Mouse (Mus musculus) limb, embryonic 14.5 days (tissue): ENCODE results near the gene Olfr24. TPM values are rescaled to one million over a fixed set of nuclear protein-coding genes. Genes with fewer than 3 reads are reported as not detected.
"Not testable (repeated sequence)": the region's sequence is repeated elsewhere in the genome, so short reads cannot be mapped to it uniquely, and the experiment has no call there.

Experiments
- ATAC-seq: fragments of 200-750 bp; cut with Nextera tagmentation; 2 replicates; pipeline ENCODE4 v1.8.0; 2017; ENCODE audit warnings: low read depth, moderate number of reproducible peaks, moderate TSS enrichment; ENCODE audit not compliant: low FRiP score
- DNase-seq: peaks from one replicate; pipeline ENCODE4 v3.0.0-alpha.2; 2015; ENCODE audit warnings: low spot score
- H3K27ac ChIP-seq: fragments of 300-500 bp; sonication (generic); replicated peaks from 2 replicates; pipeline ENCODE4 v1.5.1; 2014; ENCODE audit warnings: low read depth, mild to moderate bottlenecking, low read length, moderate library complexity, mixed read lengths
- H3K27me3 ChIP-seq: fragments of 300-500 bp; sonication (generic); 2 replicates; pipeline ENCODE4 v1.6.1; 2014; ENCODE audit warnings: low read length, mixed read lengths; ENCODE audit not compliant: control insufficient read depth, insufficient read depth
- H3K36me3 ChIP-seq: fragments of 300-500 bp; sonication (generic); 2 replicates; pipeline ENCODE4 v1.6.1; 2014; ENCODE audit warnings: mild to moderate bottlenecking, low read length, moderate library complexity, mixed read lengths; ENCODE audit not compliant: control insufficient read depth, insufficient read depth
- H3K4me1 ChIP-seq: fragments of 300-500 bp; sonication (generic); 2 replicates; pipeline ENCODE4 v1.6.1; 2014; ENCODE audit warnings: antibody characterized with exemption, low read length, mixed read lengths; ENCODE audit not compliant: control insufficient read depth, insufficient read depth
- H3K4me2 ChIP-seq: fragments of 300-500 bp; sonication (generic); replicated peaks from 2 replicates; pipeline ENCODE4 v1.6.1; 2014; ENCODE audit warnings: low read depth, mild to moderate bottlenecking, low read length, moderate library complexity; ENCODE audit not compliant: severe bottlenecking
- H3K4me3 ChIP-seq: fragments of 300-500 bp; sonication (generic); replicated peaks from 2 replicates; pipeline ENCODE4 v1.5.1; 2014; ENCODE audit warnings: low read length
- H3K9ac ChIP-seq: fragments of 300-500 bp; sonication (generic); 2 replicates; pipeline ENCODE4 v1.6.1; 2014; ENCODE audit warnings: mild to moderate bottlenecking, low read depth, low read length, moderate library complexity; ENCODE audit not compliant: severe bottlenecking
- H3K9me3 ChIP-seq: fragments of 300-500 bp; sonication (generic); 2 replicates; pipeline ENCODE4 v1.6.1; 2016; ENCODE audit warnings: low read length; ENCODE audit not compliant: control insufficient read depth
- POLR2A ChIP-seq: fragments of 200-500 bp; IDR thresholded peaks from 2 replicates; pipeline ENCODE4 v1.8.0; 2012; ENCODE audit warnings: inconsistent platforms, mild to moderate bottlenecking, moderate library complexity, borderline replicate concordance; ENCODE audit not compliant: insufficient read depth, insufficient read length; ENCODE audit errors: extremely low read depth
- WGBS: fragments of 180-500 bp; shearing (Covaris S2); extraction: QIAGEN DNeasy Blood & Tissue Kit; methylation state at CpG from one replicate; pipeline ENCODE4 v1.1.7; 2014; 5-methylcytosine and 5-hydroxymethylcytosine counted together
- polyA plus RNA-seq, 2 experiments: library from polyadenylated mRNA; depleted of rRNA in 1 of 2; stranded (reverse) in 1 of 2; unstranded in 1 of 2; fragments of >200 nt; fragmentation: Nextera tagmentation in 1 of 2; extraction: Ambion mirVana in 1 of 2; gene quantifications; 2 replicates each; pipeline versions ENCODE4 v1.2.1 to v1.2.3; 2012 to 2014

The Olfr24 gene
- polyA plus RNA-seq (2012; rRNA removed) (not detected in 2 replicates), polyA plus RNA-seq (2014; fragmentation: Nextera tagmentation; extraction: Ambion mirVana) (not detected in 2 replicates)

GRCm38 (mm10) chr9:18763896-18764295 is at the start of gene Olfr24:
Gene Olfr24 (minus strand): TSS chr9:18763996.
- Histone ChIP-seq H3K27ac (no peak within 1 kb of the TSS), H3K4me2 (no peak within 1 kb of the TSS), H3K9ac (no peak within 1 kb of the TSS), H3K4me1 (no peaks in the 10 kb centered on the region), H3K9me3 (no peaks in the 10 kb centered on the region), H3K27me3 (no peaks in the 10 kb centered on the region), H3K4me3 (no peak within 1 kb of the TSS), H3K36me3 (no peaks in the 10 kb centered on the region)
- ATAC-seq, result no peak
- no peak for TF ChIP-seq POLR2A
- DNase-seq, result no peak

DNA sequence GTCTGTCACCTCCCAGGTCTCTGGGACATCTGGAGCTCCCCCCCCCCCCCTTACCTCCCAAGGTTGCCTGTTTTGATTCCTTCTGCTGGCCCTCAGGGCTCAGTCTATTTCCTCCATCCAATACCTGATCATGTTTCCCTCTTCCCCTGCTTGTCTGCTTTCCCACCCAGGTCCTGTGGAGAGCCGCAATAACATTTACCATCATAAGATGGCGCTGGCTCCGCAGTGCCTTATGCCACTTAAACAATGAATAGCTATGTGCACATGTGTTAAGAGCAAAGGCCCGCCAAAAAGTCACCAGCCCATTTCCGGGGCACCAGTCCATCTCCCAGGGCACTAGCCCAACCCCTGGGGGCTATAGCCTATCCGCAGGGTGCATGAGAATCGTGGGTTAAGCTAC is 21.5 kb upstream of the Olfr24 start:
- TF ChIP-seq POLR2A, result no peak
- no peak for DNase-seq
- Histone ChIP-seq H3K4me1 (no peaks in the 10 kb centered on the region), H3K27ac (no peak overlapping the region), H3K9ac (no peak overlapping the region), H3K27me3 (no peaks in the 10 kb centered on the region), H3K9me3 (no peaks in the 10 kb centered on the region), H3K4me2 (no peak overlapping the region), H3K36me3 (no peaks in the 10 kb centered on the region), H3K4me3 (no peak overlapping the region)
- ATAC-seq, result no peak
- WGBS, result 61% methylated on average over 7 of the region's 7 CpGs

DNA sequence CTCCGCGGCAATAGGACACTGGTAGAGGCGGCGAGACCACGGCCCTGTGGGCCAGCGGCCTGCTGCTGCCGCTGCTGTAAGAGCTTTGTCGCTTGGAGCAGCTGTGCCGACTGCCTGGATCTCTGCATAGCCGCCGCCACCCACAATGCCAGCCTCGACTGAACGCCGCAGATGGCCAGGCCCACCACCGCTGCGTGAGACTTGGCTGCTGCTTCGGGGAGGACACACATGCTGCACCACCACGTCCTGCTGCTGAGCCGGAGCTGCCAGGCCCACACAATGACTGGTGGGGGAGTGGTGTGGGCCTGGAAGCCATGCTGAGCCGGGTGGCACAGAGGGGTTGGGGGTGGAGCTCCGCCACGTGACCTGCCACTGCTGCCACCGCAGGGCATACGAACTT is 15.7 kb upstream of the Olfr24 start:
- 72% methylated on average over 24 of the region's 24 CpGs for WGBS
- no peaks in the 10 kb centered on the region for H3K9me3 ChIP-seq
- no peaks in the 10 kb centered on the region for H3K4me1 ChIP-seq
- no peak overlapping the region for H3K4me3 ChIP-seq
- H3K27me3 ChIP-seq, result no peaks in the 10 kb centered on the region
- no peak for TF ChIP-seq POLR2A
- no peak overlapping the region for H3K27ac ChIP-seq
- H3K9ac ChIP-seq, result no peak overlapping the region
- ATAC-seq (no peak), DNase-seq (no peak)
- H3K4me2 ChIP-seq, result no peak overlapping the region
- H3K36me3 ChIP-seq, result no peaks in the 10 kb centered on the region

- Histone ChIP-seq H3K27me3 (no peaks in the 10 kb centered on the region), H3K27ac (no peak overlapping the region), H3K4me2 (no peak overlapping the region), H3K4me3 (no peak overlapping the region), H3K4me1 (no peaks in the 10 kb centered on the region), H3K9ac (no peak overlapping the region), H3K36me3 (no peaks in the 10 kb centered on the region), H3K9me3 (no peaks in the 10 kb centered on the region)
- no peak for TF ChIP-seq POLR2A
- ATAC-seq (no peak), DNase-seq (no peak)
- WGBS, result 80% methylated on average over 1 of the region's 1 CpGs
These were observed 15.2 kb upstream of the Olfr24 start for GRCm38 (mm10) chr9:18778981-18779380.

GRCm38 (mm10) chr9:18755595-18755994 is 8.2 kb downstream of the Olfr24 start:
- TF ChIP-seq POLR2A, result no peak
- WGBS, result 56% methylated on average over 1 of the region's 1 CpGs
- Histone ChIP-seq H3K36me3 (no peaks in the 10 kb centered on the region), H3K4me3 (no peak overlapping the region), H3K27me3 (no peaks in the 10 kb centered on the region), H3K9ac (no peak overlapping the region), H3K9me3 (no peaks in the 10 kb centered on the region), H3K4me2 (no peak overlapping the region), H3K4me1 (no peaks in the 10 kb centered on the region), H3K27ac (no peak overlapping the region)
- ATAC-seq (no peak), DNase-seq (no peak)

- WGBS, result 13% methylated on average over 5 of the region's 5 CpGs
- H3K27ac ChIP-seq, result no peak overlapping the region
- no peaks in the 10 kb centered on the region for H3K36me3 ChIP-seq
- H3K4me3 ChIP-seq, result no peak overlapping the region
- H3K9me3 ChIP-seq, result no peaks in the 10 kb centered on the region
- no peak overlapping the region for H3K4me2 ChIP-seq
- TF ChIP-seq POLR2A, result no peak
- H3K4me1 ChIP-seq, result no peaks in the 10 kb centered on the region
- DNase-seq (no peak), ATAC-seq (no peak; the same call in 1 of the 2 replicates)
- no peaks in the 10 kb centered on the region for H3K27me3 ChIP-seq
- no peak overlapping the region for H3K9ac ChIP-seq
These were observed 19.2 kb downstream of the Olfr24 start for GRCm38 (mm10) chr9:18744639-18745038.

DNA sequence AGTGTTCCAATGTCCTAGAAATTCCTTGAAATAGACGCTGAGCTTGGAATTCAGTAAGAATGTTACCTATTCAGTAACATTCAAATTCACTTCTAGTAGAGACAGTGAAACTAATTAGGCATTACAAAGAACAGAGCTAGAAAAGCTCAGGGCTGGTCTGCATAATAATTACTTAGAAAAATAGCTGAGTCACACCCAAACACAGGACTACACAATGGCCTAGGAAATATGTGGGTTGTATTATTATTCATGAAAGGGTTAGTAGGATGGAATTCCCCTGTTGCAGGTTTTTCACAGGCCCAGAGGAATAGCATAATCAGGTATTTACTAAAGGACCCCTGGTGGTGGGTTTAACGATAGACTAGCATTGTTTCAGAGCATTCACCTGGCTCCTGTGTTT is 29.6 kb downstream of the Olfr24 start:
- DNase-seq, H3K27ac ChIP-seq, H3K4me3 ChIP-seq, H3K27me3 ChIP-seq, H3K9me3 ChIP-seq, H3K4me1 ChIP-seq, H3K4me2 ChIP-seq, H3K9ac ChIP-seq, ATAC-seq, H3K36me3 ChIP-seq: not testable (repeated sequence)
- WGBS, result 64% methylated on average over 2 of the region's 2 CpGs
